Comparison of ENCODE assay signal across 17 mouse cellular contexts in genomic region chr4:44556586-44557281, GRCm38 (mm10).
DNase-seq lines count a peak whose midpoint lies in the region; ATAC-seq and TF ChIP-seq lines count a peak whose summit lies in the region.
"Had no signal": no experiment of that assay in that cellular context is flagged by ENCODE, and none has a peak within 500 bp of the region (broad histone marks: within the 10 kb centered on the region; RNA-seq: fewer than 3 reads in every experiment).

No protein-coding gene starts in this region.

- no peak overlapping the region for H3K27ac ChIP-seq in cerebellum, adult 2 months (ENCODE audit: insufficient read depth, low read length)
- H3K27ac ChIP-seq in intestine, postnatal 0 days (ENCODE audit: low read depth, low read length): no peak overlapping the region
- no peak overlapping the region for H3K27ac ChIP-seq in intestine, embryonic 15.5 days
- H3K27ac ChIP-seq in heart, embryonic 11.5 days (ENCODE audit: low read depth, low read length): no peak overlapping the region
- H3K27ac ChIP-seq: forebrain, embryonic 10.5 days; neural tube, embryonic 12.5 days had no signal

- no peak for TF ChIP-seq CTCF in cerebellum, adult 2 months (IDR thresholded peaks at IDR 0.05; ENCODE audit: borderline replicate concordance, insufficient read depth, low read depth, low read length)
- TF ChIP-seq CTCF in intestine, postnatal 0 days (IDR thresholded peaks at IDR 0.05; ENCODE audit: low read depth): peak; percentile 7; the same call in 1 of the 2 replicates

- WGBS in cerebellum, adult 2 months: 17% methylated on average over 9 of the region's 9 CpGs
- WGBS in intestine, postnatal 0 days: 95% methylated on average over 9 of the region's 9 CpGs
- 94% methylated on average over 9 of the region's 9 CpGs for WGBS in intestine, embryonic 15.5 days
- WGBS in heart, embryonic 11.5 days (ENCODE audit: insufficient replicate concordance): 87% methylated on average over 9 of the region's 9 CpGs

- H3K4me1 ChIP-seq in cerebellum, adult 2 months (ENCODE audit: control insufficient read depth, insufficient read depth, low read length): peaks cover 13% of the 10 kb centered on the region; the same call in 1 of the 2 replicates
- H3K4me1 ChIP-seq in intestine, postnatal 0 days (replicated peaks; ENCODE audit: control insufficient read depth, insufficient read depth, low read length): no peaks in the 10 kb centered on the region
- no peaks in the 10 kb centered on the region for H3K4me1 ChIP-seq in intestine, embryonic 15.5 days (replicated peaks)
- no peaks in the 10 kb centered on the region for H3K4me1 ChIP-seq in heart, embryonic 11.5 days (ENCODE audit: control insufficient read depth, insufficient read depth, low read length)

- no peak overlapping the region for H3K9ac ChIP-seq in intestine, postnatal 0 days (ENCODE audit: low read depth, low read length)
- H3K9ac ChIP-seq in intestine, embryonic 15.5 days: no peak overlapping the region
- no peak overlapping the region for H3K9ac ChIP-seq in heart, embryonic 11.5 days (ENCODE audit: low read depth, low read length)
- H3K9ac ChIP-seq: heart, embryonic 12.5 days; neural tube, embryonic 12.5 days had no signal

- H3K9me3 ChIP-seq in intestine, postnatal 0 days (ENCODE audit: control insufficient read depth): no peaks in the 10 kb centered on the region
- no peaks in the 10 kb centered on the region for H3K9me3 ChIP-seq in intestine, embryonic 15.5 days
- H3K9me3 ChIP-seq in heart, embryonic 11.5 days (replicated peaks; ENCODE audit: control insufficient read depth, low read length): no peaks in the 10 kb centered on the region
- H3K9me3 ChIP-seq: forebrain, embryonic 10.5 days; heart, embryonic 12.5 days; neural tube, embryonic 12.5 days had no signal

- DNase-seq in cerebellum, adult 2 months: peak; percentile 37 to 54
- DNase-seq in cerebellum, adult 11 months: no peak
- peak; percentile 60 to 63 for DNase-seq in B cell, adult 2 months
- DNase-seq in cerebellum, postnatal 10 days: peak; percentile 86 to 88
- DNase-seq in urinary bladder, postnatal 25 days (ENCODE audit: low spot score): no peak
- DNase-seq: adrenal gland, adult 8-10 months; gastrocnemius, postnatal 36 days; heart, postnatal 36 days; kidney, adult 18-20 months; kidney, postnatal 36 days; thymus, postnatal 36 days had no signal

- no peak for TF ChIP-seq POLR2A in cerebellum, adult 2 months (IDR thresholded peaks at IDR 0.05; ENCODE audit: borderline replicate concordance, insufficient read depth, low read length)

- no peaks in the 10 kb centered on the region for H3K36me3 ChIP-seq in intestine, postnatal 0 days (ENCODE audit: control insufficient read depth, insufficient read depth)
- no peaks in the 10 kb centered on the region for H3K36me3 ChIP-seq in intestine, embryonic 15.5 days
- H3K36me3 ChIP-seq in heart, embryonic 11.5 days (ENCODE audit: control insufficient read depth, insufficient read depth, low read length): no peaks in the 10 kb centered on the region
- H3K36me3 ChIP-seq: forebrain, embryonic 10.5 days; heart, embryonic 12.5 days; neural tube, embryonic 12.5 days had no signal

- no peak overlapping the region for H3K4me3 ChIP-seq in cerebellum, adult 2 months (replicated peaks; ENCODE audit: insufficient read depth, low read depth, low read length)
- H3K4me3 ChIP-seq in intestine, postnatal 0 days (ENCODE audit: low read depth, low read length): no peak overlapping the region
- no peak overlapping the region for H3K4me3 ChIP-seq in intestine, embryonic 15.5 days (replicated peaks)
- no peak overlapping the region for H3K4me3 ChIP-seq in heart, embryonic 11.5 days (ENCODE audit: low read depth, low read length)
- H3K4me3 ChIP-seq: heart, embryonic 12.5 days; neural tube, embryonic 12.5 days had no signal

- no peak for ATAC-seq in intestine, postnatal 0 days
- no peak for ATAC-seq in intestine, embryonic 15.5 days
- no peak; the same call in 1 of the 2 replicates for ATAC-seq in heart, embryonic 11.5 days (replicated peaks; ENCODE audit: insufficient number of reproducible peaks, low FRiP score, low TSS enrichment)

- H3K4me2 ChIP-seq in intestine, postnatal 0 days (replicated peaks; ENCODE audit: low read depth): no peak overlapping the region
- no peak overlapping the region for H3K4me2 ChIP-seq in intestine, embryonic 15.5 days (replicated peaks)
- H3K4me2 ChIP-seq in heart, embryonic 11.5 days: no peak overlapping the region

- H3K27me3 ChIP-seq in cerebellum, adult 2 months (ENCODE audit: control insufficient read depth, insufficient read depth, low read length): no peaks in the 10 kb centered on the region
- no peaks in the 10 kb centered on the region; the same call in 1 of the 2 replicates for H3K27me3 ChIP-seq in intestine, postnatal 0 days (replicated peaks; ENCODE audit: control insufficient read depth, insufficient read depth, low read length)
- H3K27me3 ChIP-seq in intestine, embryonic 15.5 days (replicated peaks): 0 out of 2 replicates have a peak, but pooled peaks cover 9% of the 10 kb centered on the region
- peaks cover 17% of the 10 kb centered on the region for H3K27me3 ChIP-seq in heart, embryonic 11.5 days (ENCODE audit: control insufficient read depth, insufficient read depth, low read length)

Comparison
In these comparisons a context has a peak if more than half of its experiments do, and no peak if none do; other contexts are left out.
1. DNase-seq: peak in cerebellum, adult 2 months (2 of 2), B cell, adult 2 months (2 of 2) and cerebellum, postnatal 10 days (2 of 2); none in cerebellum, adult 11 months (single experiment) and urinary bladder, postnatal 25 days (single experiment).